Mouse (Mus musculus) liver, embryonic 13.5 days (tissue): Measurements from ENCODE around the gene Foxn3. TPM values are rescaled to one million over a fixed set of nuclear protein-coding genes. Genes with fewer than 3 reads are reported as not detected.

Experiments used
- ATAC-seq: fragments of 200-750 bp; cut with Nextera tagmentation; 2 replicates; pipeline ENCODE4 v1.8.0; 2017; ENCODE audit warnings: low read depth, mild to moderate bottlenecking, moderate number of reproducible peaks, moderate library complexity
- DNase-seq: peaks from one replicate; pipeline ENCODE4 v3.0.0; 2022
- H3K27ac ChIP-seq: fragments of 300-500 bp; sonication (generic); 2 replicates; pipeline ENCODE4 v1.5.1; 2015; ENCODE audit warnings: moderate library complexity, mild to moderate bottlenecking, inconsistent platforms
- H3K27me3 ChIP-seq: fragments of 300-500 bp; sonication (generic); 2 replicates; pipeline ENCODE4 v1.6.1; 2015; ENCODE audit warnings: mild to moderate bottlenecking, inconsistent platforms
- H3K36me3 ChIP-seq: fragments of 300-500 bp; sonication (generic); 2 replicates; pipeline ENCODE4 v1.6.1; 2015; ENCODE audit warnings: mild to moderate bottlenecking, inconsistent platforms
- H3K4me1 ChIP-seq: fragments of 300-500 bp; sonication (generic); replicated peaks from 2 replicates; pipeline ENCODE4 v1.6.1; 2015; ENCODE audit warnings: inconsistent platforms
- H3K4me2 ChIP-seq: fragments of 300-500 bp; sonication (generic); 2 replicates; pipeline ENCODE4 v1.6.1; 2015; ENCODE audit warnings: inconsistent platforms, mild to moderate bottlenecking, moderate library complexity
- H3K4me3 ChIP-seq: fragments of 300-500 bp; sonication (generic); replicated peaks from 2 replicates; pipeline ENCODE4 v1.5.1; 2015; ENCODE audit warnings: mild to moderate bottlenecking, inconsistent platforms
- H3K9ac ChIP-seq: fragments of 300-500 bp; sonication (generic); 2 replicates; pipeline ENCODE4 v1.6.1; 2015; ENCODE audit warnings: mild to moderate bottlenecking, inconsistent platforms
- H3K9me3 ChIP-seq: fragments of 300-500 bp; sonication (generic); replicated peaks from 2 replicates; pipeline ENCODE4 v1.6.1; 2016; ENCODE audit warnings: inconsistent platforms
- WGBS: fragments of 180-500 bp; shearing (Covaris S2); methylation state at CpG from one replicate; pipeline ENCODE4 v1.1.7; 2015; ENCODE audit not compliant: insufficient replicate concordance; 5-methylcytosine and 5-hydroxymethylcytosine counted together
- polyA plus RNA-seq: library from polyadenylated mRNA; unstranded; fragments of >200 nt; fragmentation: Nextera tagmentation; extraction: Ambion mirVana; gene quantifications from 2 replicates; pipeline ENCODE4 v1.2.1, GENCODE M21; 2015

The Foxn3 gene
- polyA plus RNA-seq, 1 experiment from 2014 or later: 18.1 TPM

DNA sequence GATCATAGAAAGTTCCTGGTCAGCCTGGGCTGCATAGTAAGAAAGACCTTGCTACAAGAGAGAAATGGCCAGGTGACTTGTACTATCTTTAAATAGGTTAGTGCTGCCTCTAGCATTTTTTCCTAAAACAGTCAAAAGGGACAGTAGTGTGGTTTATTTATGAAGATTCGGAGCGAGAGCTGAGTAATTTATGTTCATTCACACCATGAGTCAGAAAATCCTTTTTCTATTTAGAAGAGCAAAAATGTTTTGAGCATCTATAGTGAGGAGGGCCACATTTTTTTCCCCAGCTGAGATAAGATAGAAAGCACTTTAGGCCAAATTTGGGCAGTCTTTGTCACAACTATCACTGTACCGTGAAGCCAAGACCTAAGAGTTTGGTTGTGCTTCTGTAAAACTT is 24.0 kb upstream of the Foxn3 start:
- no peak overlapping the region for H3K4me2 ChIP-seq
- no peak overlapping the region for H3K27ac ChIP-seq
- H3K36me3 ChIP-seq: no peaks in the 10 kb centered on the region
- 68% methylated on average over 3 of the region's 3 CpGs for WGBS
- no peaks in the 10 kb centered on the region for H3K4me1 ChIP-seq
- no peak overlapping the region for H3K9ac ChIP-seq
- no peak for DNase-seq
- ATAC-seq: no peak
- no peaks in the 10 kb centered on the region for H3K27me3 ChIP-seq
- no peaks in the 10 kb centered on the region for H3K9me3 ChIP-seq
- no peak overlapping the region for H3K4me3 ChIP-seq

DNA sequence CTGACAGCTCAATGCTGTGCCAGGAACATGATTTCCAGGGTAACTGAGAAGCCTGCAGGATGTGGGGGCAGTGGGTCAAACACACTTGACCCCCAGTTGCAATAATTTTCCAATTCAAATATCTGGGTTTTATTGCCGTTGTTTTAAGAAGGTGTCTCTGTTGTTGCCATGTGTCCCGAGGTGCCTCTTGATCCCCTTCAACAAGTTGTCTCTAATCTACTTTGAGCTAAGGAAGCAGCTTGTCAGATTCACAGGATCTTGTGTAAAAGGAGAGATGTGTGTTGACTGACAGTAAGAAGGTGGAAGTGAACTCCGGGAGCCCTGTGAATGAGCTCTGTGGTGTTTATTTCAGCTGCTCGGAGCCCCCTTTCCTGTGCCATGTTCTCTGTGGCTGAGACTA is 16.6 kb upstream of the Foxn3 start:
- H3K4me1 ChIP-seq: peaks cover 4% of the 10 kb centered on the region; the same call in 1 of the 2 replicates
- no peaks in the 10 kb centered on the region for H3K27me3 ChIP-seq
- H3K9ac ChIP-seq: no peak overlapping the region
- H3K27ac ChIP-seq: no peak overlapping the region
- no peak overlapping the region for H3K4me2 ChIP-seq
- no peak for DNase-seq
- ATAC-seq: no peak
- H3K4me3 ChIP-seq: no peak overlapping the region
- no peaks in the 10 kb centered on the region for H3K36me3 ChIP-seq
- WGBS: 34% methylated on average over 4 of the region's 4 CpGs
- H3K9me3 ChIP-seq: no peaks in the 10 kb centered on the region

DNA sequence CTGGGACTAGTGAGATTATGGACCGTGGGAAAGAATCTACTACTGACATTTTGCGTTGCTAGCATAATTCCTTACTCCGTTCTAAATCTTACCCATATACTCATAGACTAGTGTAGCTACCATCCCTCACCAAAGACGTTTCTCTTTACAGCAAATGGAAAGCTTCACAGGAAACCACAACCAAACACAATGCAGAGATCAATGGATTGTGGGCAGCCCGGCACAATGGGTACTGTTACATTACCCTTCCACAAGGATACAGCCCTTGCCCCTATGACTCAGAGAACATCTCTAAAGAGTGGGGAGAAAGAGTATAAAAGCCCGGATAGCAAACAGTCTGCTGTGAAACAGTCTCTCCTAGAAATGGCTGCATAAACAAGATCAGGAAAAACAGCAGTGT is 13.3 kb upstream of the Foxn3 start:
- H3K4me1 ChIP-seq: peaks cover 4% of the 10 kb centered on the region
- no peaks in the 10 kb centered on the region for H3K27me3 ChIP-seq
- no peak overlapping the region for H3K4me2 ChIP-seq
- no peak for ATAC-seq
- no peaks in the 10 kb centered on the region for H3K36me3 ChIP-seq
- H3K9ac ChIP-seq: no peak overlapping the region
- DNase-seq: no peak
- no peaks in the 10 kb centered on the region for H3K9me3 ChIP-seq
- no peak overlapping the region for H3K27ac ChIP-seq
- H3K4me3 ChIP-seq: no peak overlapping the region
- 41% methylated on average over 6 of the region's 6 CpGs for WGBS

DNA sequence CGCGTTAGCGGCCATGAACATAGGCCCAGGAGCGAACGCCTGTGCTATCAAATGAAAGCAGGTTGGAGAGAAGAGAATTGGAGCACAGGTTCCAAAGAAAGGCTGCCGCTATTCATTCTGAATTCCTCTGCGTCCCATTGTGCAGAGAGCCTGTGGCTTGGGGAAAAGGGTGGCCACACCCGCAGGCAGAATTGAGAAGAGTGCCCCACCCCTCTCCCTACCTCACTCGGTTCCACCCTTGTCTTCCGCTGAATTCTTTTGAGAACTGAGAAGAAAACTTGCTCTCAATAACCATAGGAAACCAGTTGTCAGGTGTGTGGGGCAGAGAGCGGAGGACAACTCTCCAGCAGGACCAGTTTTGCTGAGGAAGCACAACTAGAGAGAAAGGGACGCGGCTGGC is 10.9 kb upstream of the Foxn3 start:
- no peaks in the 10 kb centered on the region for H3K27me3 ChIP-seq
- no peak overlapping the region for H3K4me3 ChIP-seq
- no peak overlapping the region for H3K9ac ChIP-seq
- ATAC-seq: no peak
- no peak overlapping the region for H3K27ac ChIP-seq
- H3K4me2 ChIP-seq: no peak overlapping the region
- DNase-seq: no peak
- no peaks in the 10 kb centered on the region for H3K36me3 ChIP-seq
- no peaks in the 10 kb centered on the region for H3K9me3 ChIP-seq
- peaks cover 4% of the 10 kb centered on the region for H3K4me1 ChIP-seq
- 43% methylated on average over 13 of the region's 13 CpGs for WGBS

DNA sequence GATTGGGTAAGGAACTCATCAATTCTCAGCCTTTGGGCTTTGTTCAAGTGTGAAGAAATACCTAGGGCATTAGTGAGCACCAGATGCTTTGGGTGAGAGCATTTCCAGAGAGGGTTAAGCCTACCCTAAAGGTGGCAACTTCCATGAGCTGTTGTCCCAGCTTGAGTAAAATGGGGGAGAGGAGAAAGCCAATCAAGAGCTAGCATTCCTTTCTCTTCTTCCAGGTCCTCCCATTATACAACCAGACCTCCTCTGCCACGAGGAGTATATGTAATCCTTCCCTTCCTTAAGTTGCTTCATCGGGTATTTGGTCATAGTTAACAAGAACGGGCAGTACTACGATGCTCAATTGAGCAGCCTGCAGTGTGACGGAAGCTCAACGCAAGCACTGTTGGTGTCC is 9.7 kb upstream of the Foxn3 start:
- no peaks in the 10 kb centered on the region for H3K36me3 ChIP-seq
- H3K27ac ChIP-seq: no peak overlapping the region
- H3K27me3 ChIP-seq: no peaks in the 10 kb centered on the region
- no peaks in the 10 kb centered on the region for H3K9me3 ChIP-seq
- H3K4me2 ChIP-seq: no peak overlapping the region
- no peak overlapping the region for H3K9ac ChIP-seq
- peaks cover 4% of the 10 kb centered on the region for H3K4me1 ChIP-seq
- no peak overlapping the region for H3K4me3 ChIP-seq
- ATAC-seq (no peak), DNase-seq (no peak)
- WGBS: 83% methylated on average over 6 of the region's 6 CpGs

DNA sequence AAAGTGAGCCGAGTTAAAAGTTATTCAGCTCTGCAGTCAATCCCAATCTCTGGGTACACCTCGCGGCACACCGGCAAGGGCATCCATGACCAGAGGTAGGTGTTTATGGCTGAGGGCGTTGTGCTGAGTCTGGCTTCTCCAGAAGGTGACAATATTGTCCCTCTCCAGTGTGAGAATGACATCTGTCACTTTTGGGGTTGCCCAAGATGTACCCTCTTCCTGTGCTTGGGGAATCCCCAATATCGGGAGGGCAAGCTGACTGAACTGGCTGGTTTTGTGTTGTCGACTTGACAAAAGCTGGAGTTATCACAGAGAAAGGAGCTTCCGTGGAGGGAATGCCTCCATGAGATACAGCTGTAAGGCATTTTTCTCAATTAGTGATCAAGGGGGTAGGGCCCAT is 8.6 kb upstream of the Foxn3 start:
- DNase-seq (no peak), ATAC-seq (no peak)
- Histone ChIP-seq H3K27me3 (no peaks in the 10 kb centered on the region), H3K4me1 (peaks cover 4% of the 10 kb centered on the region), H3K4me3 (no peak overlapping the region), H3K9me3 (no peaks in the 10 kb centered on the region), H3K4me2 (no peak overlapping the region), H3K36me3 (no peaks in the 10 kb centered on the region), H3K9ac (no peak overlapping the region), H3K27ac (no peak overlapping the region)
- WGBS: 78% methylated on average over 8 of the region's 8 CpGs

DNA sequence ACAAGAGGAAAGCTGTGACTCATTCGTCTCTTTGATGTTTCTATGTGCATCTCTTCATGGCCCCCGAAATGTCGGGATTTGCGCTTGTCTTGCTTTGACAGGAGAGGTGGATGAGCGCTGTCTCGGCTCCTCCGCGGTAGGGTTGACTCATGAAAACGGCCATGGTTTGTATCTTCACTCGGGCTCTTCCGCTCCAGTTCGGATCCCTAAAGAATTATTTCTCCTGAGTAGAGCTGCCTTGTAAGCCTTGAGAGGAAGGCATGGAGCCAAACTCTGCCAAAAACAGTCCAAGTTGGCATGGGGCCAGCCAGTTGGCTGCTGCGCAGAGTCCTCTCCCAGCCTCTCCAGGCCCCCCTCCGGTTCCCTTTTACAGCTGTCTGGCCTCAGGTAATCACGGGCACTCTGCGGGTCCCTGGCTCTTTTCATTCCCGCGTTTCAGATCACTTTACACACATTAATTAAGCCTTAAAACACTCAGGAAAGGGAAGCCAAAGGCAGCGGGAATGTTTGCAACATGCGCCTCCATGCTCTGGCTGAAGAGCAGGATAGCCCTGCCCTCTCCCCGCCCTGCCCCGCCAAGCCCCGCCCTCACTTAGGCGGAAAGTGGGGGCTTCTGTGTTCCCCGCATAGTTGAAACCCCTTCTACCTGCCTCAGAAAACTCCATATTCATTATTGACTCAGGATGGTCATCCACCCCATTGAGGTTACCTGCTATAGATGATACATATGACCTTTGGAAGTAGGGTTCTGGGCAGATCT is 7.0 kb upstream of the Foxn3 start:
- Histone ChIP-seq H3K36me3 (no peaks in the 10 kb centered on the region), H3K9ac (no peak overlapping the region), H3K4me3 (no peak overlapping the region), H3K4me2 (no peak overlapping the region), H3K9me3 (no peaks in the 10 kb centered on the region), H3K4me1 (no peaks in the 10 kb centered on the region; the same call in 1 of the 2 replicates), H3K27ac (no peak overlapping the region), H3K27me3 (no peaks in the 10 kb centered on the region)
- DNase-seq: no peak
- no peak for ATAC-seq
- 76% methylated on average over 25 of the region's 25 CpGs for WGBS

DNA sequence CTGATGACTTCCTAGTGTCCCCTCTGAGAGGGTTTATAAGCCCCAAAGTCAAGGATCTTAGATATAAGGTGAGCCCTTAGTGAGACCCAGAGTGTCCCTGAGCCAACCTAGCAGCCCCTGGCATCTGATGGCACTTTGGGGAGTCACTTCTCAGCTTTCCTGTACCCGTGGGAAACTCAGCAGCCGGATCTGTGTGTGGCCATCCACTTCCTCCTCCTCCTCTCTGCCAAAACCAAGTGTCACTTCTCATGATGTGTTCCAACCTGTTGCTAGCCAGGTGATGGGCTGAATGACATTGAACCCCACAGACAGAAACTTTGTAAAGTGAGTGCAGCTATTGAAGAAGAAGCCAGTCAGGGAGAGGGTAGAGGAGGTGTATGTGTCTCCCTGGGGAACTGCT is 2.2 kb upstream of the Foxn3 start:
- no peak overlapping the region for H3K4me3 ChIP-seq
- H3K4me2 ChIP-seq: no peak overlapping the region
- DNase-seq: no peak
- H3K9me3 ChIP-seq: no peaks in the 10 kb centered on the region
- no peaks in the 10 kb centered on the region for H3K36me3 ChIP-seq
- WGBS: 31% methylated on average over 2 of the region's 2 CpGs
- peaks cover 26% of the 10 kb centered on the region for H3K4me1 ChIP-seq
- no peaks in the 10 kb centered on the region for H3K27me3 ChIP-seq
- H3K9ac ChIP-seq: no peak overlapping the region
- ATAC-seq: no peak
- H3K27ac ChIP-seq: no peak overlapping the region

DNA sequence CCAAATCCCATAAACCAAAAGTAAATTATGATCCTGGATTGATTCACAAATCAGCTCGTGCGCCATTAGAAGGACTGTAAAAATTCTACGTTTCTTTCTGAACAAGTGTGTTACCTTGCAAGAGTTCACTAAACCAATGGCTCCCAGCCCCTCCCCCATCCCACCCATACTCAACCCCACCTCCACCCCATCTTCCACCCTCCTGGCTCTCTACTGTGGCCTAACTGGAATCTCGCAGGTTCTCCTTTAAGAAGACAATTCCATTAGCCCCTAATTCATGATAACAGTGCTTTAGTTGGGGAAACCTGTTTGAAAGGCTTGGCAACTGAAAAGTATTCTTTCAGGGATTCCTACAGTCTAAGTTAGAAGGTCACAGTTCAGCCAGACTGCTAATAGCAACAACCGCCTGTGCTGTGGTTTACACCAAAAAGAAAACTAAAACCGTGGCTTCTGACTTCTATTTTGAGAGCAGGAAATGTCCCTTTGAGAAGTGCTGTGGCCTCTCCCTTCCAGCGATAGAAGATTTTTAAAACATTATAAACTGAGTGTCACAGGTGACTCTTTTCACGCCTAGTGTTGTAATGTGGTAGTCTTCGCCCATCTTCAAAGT is 1.0 kb upstream of the Foxn3 start:
- Histone ChIP-seq H3K36me3 (no peaks in the 10 kb centered on the region), H3K4me3 (peak overlapping the region; percentile 74), H3K4me1 (peaks cover 38% of the 10 kb centered on the region), H3K9ac (no peak overlapping the region), H3K4me2 (peak overlapping the region; percentile 91), H3K27ac (no peak overlapping the region), H3K9me3 (no peaks in the 10 kb centered on the region), H3K27me3 (no peaks in the 10 kb centered on the region)
- WGBS: 19% methylated on average over 9 of the region's 9 CpGs
- ATAC-seq (no peak), DNase-seq (no peak)

DNA sequence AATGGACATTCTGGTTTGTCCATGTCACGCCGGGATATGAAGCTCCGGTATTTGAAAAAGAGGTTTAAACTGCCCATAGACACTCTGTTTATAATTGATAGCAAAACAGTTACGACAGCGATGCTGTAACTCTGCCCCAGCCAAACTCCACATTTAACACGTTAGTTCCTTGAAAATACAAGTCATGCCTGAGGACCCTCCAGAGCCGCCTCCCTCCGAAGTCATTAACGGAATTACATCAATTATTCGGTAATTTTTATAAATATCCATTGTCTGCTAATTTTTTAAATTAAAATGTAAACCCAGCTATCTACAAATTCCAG is 554 bp downstream of the Foxn3 start:
- Histone ChIP-seq H3K9me3 (no peaks in the 10 kb centered on the region), H3K27ac (no peak overlapping the region)
- DNase-seq: no peak

DNA sequence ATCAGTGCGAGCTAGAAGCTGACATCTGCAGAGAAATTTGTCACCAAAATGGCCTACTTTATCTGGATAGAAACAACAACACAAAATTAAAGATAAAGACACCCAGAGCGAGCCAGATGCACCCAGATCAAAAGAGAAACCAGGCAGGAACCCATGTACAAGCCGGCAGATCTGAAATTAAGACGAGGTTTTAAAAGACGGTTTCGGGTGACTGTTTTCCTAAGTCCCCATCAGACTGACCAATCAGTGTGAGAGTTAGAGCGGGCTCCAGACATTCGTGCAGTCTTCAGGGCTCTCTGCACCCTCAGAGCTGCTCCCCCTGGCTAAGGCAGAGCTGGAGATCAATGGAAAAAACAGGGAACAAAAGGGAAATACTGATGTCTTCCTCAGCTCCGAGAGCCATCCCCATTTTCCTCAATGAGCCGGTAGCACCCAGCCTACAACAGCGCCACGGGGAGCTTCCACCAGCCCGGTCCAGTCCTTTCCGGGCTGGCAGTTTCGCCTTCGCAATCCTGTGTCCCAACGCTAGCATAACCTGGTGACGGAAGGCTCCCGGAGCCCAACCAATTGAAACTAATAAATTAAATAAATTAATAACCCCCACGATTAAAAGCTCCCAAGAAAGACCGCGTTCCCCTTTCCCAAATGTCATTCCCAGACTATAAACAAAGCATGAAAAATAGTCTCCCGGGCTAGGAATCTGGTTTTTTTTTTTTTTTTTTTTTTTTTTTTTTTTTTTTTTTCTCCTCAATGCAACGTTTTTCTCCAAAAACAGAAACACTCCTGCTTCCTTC is 1.1 kb downstream of the Foxn3 start:
- H3K27ac ChIP-seq: peak overlapping the region; percentile 73
- H3K9me3 ChIP-seq: no peaks in the 10 kb centered on the region
- WGBS: under 1% methylated on average over 24 of the region's 24 CpGs
- DNase-seq (peak; percentile 26), ATAC-seq (peak; percentile 61)
- H3K9ac ChIP-seq: peak overlapping the region; percentile 83
- H3K4me1 ChIP-seq: peaks cover 55% of the 10 kb centered on the region
- H3K27me3 ChIP-seq: no peaks in the 10 kb centered on the region
- H3K4me2 ChIP-seq: peak overlapping the region; percentile 91
- H3K4me3 ChIP-seq: peak overlapping the region; percentile 74
- H3K36me3 ChIP-seq: no peaks in the 10 kb centered on the region

More for the DNA sequence above, 554 bp downstream of the Foxn3 start:
- H3K4me1 ChIP-seq: peaks cover 53% of the 10 kb centered on the region
- peak overlapping the region; percentile 83 for H3K9ac ChIP-seq
- ATAC-seq: no peak
- under 1% methylated on average over 10 of the region's 10 CpGs for WGBS
- peak overlapping the region; percentile 74 for H3K4me3 ChIP-seq
- H3K27me3 ChIP-seq: no peaks in the 10 kb centered on the region
- H3K36me3 ChIP-seq: no peaks in the 10 kb centered on the region
- peak overlapping the region; percentile 91 for H3K4me2 ChIP-seq
